Mouse (Mus musculus) natural killer cell, adult 2 months (primary cell): ENCODE results near the gene Ankrd11.

Experiments
- DNase-seq, 2 experiments: peaks; one replicate each; pipeline ENCODE4 v3.0.0; 2022; ENCODE audit warnings: low spot score in 2 of 2

The Ankrd11 gene

DNA sequence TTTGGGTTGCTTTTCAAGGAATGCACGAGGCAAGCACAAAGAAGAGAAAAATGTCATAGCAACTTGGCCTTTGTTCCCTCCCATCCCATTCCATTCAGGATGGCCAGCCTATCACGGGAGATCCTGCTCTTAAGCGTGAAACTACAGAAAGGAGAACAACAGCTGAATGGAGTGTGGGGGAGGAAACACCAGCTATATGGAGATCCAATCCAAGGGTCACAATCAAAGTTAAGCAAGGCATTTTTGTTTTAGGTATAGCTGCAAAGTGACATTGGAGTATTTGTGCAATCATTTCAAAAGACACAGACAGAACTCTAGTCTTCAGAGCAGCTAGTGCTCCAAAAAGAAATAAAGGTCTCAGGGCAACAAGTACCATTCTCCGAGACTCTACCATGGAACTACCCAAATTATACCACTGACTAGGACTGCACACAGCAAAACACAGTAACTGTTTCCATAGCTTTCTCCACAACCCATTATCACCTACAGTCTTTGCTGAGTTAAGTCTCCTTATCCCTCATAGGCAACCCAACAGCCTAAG lies 1.9 kb downstream of the Ankrd11 start:
- no peak for DNase-seq

GRCm38 (mm10) chr8:123039376-123040109 lies 2.5 kb downstream of the Ankrd11 start:
- DNase-seq, result no peak

- DNase-seq, result no peak
Observed at GRCm38 (mm10) chr8:123038351-123038750, 3.7 kb downstream of the Ankrd11 start.

DNA sequence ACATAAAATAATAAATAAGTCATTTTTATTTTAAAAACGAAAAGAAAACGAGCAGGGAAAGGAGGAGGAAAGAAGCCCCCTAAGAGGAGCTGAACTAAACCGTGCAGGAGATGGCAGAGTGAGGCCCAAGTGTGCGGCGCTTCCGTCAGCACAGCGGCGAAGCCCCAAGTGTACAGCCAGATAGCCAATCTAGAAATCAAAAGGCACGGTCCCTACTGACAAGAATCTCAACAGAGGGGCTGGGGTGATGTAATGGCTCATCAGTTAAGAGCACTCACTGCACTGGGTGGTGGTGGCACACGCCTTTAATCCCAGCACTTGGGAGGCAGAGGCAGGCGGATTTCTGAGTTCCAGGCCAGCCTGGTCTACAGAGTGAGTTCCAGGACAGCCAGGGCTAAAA lies 4.6 kb downstream of the Ankrd11 start:
- DNase-seq, result no peak

GRCm38 (mm10) chr8:123036956-123037355 lies 5.1 kb downstream of the Ankrd11 start:
- peak; percentile 43 to 48 for DNase-seq

DNA sequence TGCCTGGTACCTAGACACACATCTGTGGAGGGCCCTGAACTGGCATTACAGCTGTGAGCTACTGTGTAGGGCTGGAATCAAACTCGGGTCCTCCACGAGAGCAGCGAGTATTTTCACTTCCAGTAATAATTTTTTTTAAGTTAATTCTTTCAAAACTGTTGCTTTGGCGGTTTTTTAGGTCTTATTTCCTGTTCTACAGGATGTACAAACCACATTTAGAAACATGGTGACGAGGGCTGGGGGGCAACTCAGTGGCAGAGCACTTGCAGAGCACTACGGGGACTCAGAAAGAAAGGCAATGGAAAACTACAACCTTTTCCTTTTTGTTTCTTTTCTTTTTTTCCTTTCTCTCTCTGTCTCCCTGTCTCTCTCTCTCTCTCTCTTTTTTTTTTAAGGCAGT lies 7.9 kb downstream of the Ankrd11 start:
- DNase-seq, result peak; percentile 65 to 67

- no peak for DNase-seq
Observed at GRCm38 (mm10) chr8:123033431-123033830, 8.6 kb downstream of the Ankrd11 start.

DNA sequence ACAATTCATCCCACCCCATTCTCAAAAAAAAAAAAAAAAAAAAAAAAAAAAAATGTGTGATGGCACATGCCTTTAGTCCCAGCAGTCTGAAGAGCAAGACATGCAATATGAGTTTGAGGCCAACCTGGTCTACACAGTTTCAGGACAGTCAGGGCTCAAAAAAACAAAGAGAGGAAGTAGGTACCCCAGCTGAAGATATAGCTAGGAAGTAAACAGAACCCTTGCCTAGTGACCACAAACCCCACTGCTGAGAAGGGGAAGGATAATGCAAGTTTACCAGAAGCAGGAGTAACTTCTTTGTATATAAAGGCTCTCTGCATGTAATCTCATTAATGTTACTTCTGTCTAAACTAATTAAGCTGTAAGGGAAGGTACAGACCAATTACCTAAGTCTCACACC lies 9.3 kb downstream of the Ankrd11 start:
- peak; percentile 60 to 71 for DNase-seq

GRCm38 (mm10) chr8:123031321-123031978 lies 10.6 kb downstream of the Ankrd11 start:
- no peak for DNase-seq

GRCm38 (mm10) chr8:123030091-123030490 lies 12.0 kb downstream of the Ankrd11 start:
- DNase-seq, result peak; percentile 45 to 50

DNA sequence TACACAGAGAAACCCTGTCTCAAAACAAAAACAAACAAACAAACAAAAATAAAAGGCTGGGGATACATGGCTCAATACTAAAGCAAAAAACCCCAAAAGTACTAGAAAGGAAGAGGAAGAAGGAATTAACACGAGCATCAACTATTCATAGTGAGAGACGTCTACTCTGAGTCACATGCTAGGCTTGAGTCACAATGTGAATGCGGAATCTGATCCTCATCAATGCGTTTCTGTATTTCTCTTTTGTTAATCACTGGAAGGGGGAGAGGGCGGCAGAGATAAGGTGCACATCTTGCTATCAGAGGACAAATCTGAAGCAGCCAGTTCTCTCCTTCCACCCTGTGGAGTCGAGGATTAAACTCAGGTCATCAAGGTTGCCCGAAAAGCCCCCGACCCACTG lies 14.3 kb downstream of the Ankrd11 start:
- DNase-seq, result peak in 1 of 2 experiments; percentile 28

GRCm38 (mm10) chr8:123025951-123026351 lies 16.1 kb downstream of the Ankrd11 start:
- DNase-seq, result peak in 1 of 2 experiments; percentile 48

- no peak for DNase-seq
Observed at GRCm38 (mm10) chr8:123024226-123024625, 17.9 kb downstream of the Ankrd11 start.

DNA sequence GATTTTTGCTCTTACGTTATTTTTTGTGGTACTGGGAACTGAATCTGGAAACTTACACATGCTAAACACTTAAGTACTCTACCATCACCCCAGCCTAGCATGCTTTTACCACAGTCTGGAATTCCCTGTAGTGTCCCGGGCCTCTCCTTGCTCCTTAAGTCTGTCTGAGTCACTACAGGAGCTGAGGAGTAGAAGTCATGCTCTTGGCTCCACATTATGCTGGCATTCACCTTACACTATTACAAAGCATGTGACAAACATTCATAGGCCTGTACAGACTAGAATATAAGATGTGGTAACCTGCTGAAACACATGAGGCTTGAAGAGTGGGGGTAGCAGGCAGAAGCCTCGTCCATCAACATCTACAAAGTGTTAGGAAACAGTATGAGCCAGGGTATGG lies 19.4 kb downstream of the Ankrd11 start:
- no peak for DNase-seq

DNA sequence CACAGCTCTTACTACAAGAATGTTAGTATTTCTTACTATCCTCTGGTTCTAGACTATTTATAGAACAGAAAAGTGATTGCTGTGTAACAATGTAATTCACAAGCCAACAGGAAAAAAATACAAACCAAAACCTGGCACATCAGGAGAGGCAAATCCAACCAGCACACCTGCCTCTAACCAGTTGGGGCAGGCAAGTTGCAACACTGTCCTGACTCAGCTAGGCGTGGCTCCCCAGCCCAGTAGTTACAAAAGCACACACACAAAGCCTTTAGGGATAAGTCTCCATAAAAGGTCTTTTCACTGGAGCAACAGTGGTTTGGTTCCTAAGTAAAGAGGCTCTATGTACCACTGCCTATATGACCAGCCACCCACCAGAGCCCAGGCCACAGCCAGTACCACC lies 20.8 kb downstream of the Ankrd11 start:
- no peak for DNase-seq

DNA sequence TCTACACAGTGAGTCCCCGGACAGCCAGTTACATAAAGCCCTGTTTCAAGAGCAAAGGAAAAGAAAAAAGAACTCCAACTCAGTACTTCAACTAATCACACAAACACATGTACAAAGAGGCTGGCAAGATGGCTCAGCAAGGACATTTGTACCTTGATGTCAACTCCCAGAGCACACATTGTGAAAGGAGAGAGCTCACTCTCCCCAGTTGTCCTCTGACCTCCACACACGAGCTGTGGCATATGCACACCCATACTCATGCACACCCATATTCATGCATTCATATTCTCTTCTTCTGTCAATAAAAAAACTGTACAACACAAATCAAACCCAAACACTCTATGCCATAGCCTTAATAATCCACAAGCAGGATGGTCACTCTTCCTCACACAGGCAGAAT lies 21.2 kb downstream of the Ankrd11 start:
- DNase-seq, result no peak

GRCm38 (mm10) chr8:123020084-123020483 lies 22.0 kb downstream of the Ankrd11 start:
- DNase-seq, result no peak

GRCm38 (mm10) chr8:123018484-123019164 lies 23.5 kb downstream of the Ankrd11 start:
- DNase-seq, result no peak

GRCm38 (mm10) chr8:123017143-123017542 lies 24.9 kb downstream of the Ankrd11 start:
- DNase-seq, result no peak

- DNase-seq, result no peak
Observed at GRCm38 (mm10) chr8:123015074-123015473, 27.0 kb downstream of the Ankrd11 start.

DNA sequence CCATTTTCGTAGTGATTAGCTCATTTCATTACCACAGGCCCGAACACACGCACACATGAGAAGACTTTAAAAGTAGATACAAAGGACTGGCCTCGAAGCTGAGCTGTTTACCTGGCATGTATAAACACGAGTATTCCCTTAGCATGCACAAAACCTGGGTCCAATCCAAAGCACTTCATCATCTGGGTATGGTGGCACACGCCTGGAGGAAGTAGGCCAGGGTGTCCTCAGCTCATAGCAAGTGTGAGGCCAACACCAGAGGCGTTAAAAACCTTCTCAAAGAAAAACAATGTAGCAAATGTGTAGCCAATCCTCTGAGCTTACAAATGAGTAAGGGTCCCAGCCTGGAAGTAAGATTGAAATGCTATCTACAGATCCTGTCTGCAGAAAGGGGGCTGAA lies 27.6 kb downstream of the Ankrd11 start:
- no peak for DNase-seq

- DNase-seq, result no peak
Observed at GRCm38 (mm10) chr8:123011321-123011720, 30.8 kb downstream of the Ankrd11 start.

DNA sequence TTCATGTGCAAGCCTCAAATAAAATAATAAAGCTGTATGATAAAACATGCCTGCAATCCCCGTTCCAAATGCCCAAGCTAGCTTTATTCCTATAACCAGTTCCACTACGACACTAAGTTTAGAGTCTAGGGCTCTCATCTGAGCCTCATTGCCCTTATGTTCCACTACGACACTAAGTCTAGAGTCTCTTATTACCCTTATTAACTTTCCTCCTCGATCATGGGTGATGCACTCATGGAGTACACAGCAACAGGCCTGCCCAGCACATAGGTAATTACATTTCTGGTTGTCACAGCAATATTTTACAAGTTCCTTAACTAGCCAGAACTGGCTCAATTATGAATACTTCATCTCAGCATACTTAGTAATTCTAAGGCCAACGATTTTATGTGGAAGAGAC lies 36.3 kb downstream of the Ankrd11 start:
- no peak for DNase-seq
